Mouse (Mus musculus) cerebellum, postnatal 25 days (tissue): ENCODE results near the gene Mov10l1.

ENCODE experiments used
- DNase-seq, 2 experiments: peaks; one replicate each; pipeline ENCODE4 v3.0.0; 2021; ENCODE audit warnings: mixed read lengths in 2 of 2

Gene Mov10l1

DNA sequence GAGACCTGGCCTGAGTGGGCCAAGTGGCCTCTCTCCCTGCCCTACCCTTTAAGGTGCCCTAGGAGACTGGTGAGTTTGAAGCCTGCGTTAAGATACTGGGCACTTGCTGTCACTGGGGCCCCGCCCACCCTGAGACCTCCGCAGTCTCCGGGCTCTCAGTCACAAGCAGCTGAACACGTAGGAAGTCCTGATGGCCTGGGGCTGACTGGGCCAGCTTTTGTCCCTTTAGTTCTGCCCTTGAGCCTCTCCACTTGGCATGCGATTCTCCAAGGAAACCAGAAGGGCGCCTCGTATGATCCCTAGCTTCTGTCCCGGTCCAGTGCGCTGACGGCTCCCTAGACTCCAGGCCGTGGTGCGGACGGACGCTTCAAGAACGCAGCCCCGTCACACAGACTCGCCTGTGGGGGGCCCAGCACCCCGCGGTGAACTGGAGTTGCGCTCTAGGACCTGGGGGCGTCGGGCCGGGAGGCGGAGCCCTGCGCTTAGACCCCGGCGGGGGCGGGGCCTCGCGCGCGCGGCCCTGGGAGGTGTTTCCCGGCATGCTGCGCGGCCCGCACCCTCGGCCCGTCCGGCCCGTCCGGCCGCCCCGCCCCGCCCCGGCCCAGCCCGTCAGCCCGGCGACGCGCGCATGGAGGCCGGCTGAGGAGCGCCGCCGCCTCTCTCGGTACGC is 92.9 kb downstream of the Mov10l1 start:
- peak; percentile 92 to 97 for DNase-seq

DNA sequence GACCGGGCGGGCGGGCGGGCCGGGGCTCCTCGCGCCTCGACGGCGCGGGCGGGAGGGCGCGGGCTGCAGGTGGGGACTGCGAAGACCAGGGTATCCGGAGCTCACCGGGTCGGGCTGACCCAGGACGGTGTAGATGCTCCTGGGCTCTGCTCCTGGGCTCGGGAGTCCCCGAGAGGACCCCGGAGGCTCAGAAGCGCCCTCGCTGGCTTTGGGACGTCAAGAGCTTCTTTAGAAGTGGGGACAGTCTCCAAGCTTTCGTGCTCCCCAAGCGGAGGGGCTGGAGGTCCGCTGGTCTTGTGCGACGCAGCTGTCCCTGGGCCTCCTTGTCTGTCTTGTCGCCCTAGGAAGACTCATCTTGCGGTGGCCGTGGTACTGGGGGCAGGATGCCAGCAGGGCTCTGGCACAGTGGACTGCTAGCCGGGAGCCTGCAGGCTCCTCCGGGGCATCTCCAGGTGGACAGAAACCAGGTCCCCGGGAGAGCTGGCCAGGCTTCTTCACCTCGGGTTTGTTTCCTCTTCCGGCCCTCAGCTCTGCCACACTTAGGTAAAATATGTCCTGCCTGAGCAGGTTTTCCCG is 93.5 kb downstream of the Mov10l1 start:
- DNase-seq: peak; percentile 83 to 86

DNA sequence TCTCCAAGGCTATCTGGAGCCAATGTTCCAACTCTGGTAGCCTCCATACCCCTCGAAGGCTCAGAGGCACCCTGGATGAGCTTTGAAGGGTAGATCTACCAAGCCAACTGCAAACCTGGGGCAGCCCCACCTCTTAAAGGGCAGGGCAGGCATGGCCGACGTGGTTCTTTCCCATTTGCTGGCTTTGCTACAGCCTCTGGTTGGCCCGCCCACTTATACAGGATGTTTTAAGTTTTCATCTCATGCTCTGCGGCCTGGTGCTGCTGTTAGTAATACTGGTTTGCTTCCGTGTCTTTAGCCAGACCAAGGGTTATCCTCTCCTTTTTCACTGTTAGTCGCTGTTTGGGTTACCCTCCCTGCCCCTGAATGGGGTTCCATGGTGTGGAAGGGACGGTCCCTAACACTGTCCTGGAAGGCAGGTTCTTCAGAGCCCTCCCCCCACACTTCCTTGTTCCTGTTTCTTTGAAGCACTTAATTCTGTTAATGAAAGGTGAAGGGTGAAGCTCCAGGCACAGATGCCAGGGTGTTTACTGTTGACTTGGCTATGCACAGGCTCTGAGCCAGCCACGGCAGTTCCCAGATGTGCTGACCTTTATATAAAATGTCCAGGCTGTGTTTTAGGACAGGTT is 95.6 kb downstream of the Mov10l1 start:
- no peak for DNase-seq

DNA sequence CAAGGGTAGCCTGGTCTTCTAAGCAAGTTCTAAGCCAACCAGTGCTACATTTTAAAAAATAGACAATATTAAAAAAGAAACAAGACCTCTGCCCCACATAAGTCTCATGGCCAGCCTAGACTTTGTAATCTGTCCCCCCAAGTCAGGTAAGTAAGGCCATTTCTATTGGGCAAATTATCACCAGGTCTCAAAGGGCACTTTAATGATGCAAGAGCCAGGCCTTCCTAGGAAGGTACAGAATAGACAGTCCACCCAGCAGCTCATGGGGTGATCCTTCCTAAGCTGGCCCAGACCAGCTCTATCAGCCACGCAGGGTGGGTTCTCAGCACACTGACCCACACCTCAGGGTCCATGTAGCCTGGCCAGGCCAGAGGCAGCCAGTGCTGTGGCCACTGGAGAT is 101.2 kb downstream of the Mov10l1 start:
- no peak for DNase-seq

DNA sequence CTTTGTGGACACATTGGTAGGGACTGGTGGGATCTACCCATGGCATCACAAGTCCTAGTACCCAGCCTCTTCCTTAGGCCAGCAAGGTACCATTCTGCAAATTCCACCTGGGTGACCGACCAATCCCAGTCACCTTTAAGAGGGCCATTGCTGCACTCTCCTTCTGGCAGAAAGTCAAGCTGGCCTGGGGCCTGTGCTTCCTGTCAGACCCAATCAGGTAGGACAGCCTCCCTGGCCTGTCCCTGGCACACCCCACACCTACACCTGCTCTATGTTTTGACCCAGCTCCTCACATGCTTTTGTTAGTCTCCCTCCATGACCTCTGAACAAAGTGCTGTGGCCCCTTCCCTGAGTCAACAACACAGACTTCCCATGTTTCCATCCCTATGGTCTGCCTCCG is 102.1 kb downstream of the Mov10l1 start:
- DNase-seq: peak; percentile 45 to 61

DNA sequence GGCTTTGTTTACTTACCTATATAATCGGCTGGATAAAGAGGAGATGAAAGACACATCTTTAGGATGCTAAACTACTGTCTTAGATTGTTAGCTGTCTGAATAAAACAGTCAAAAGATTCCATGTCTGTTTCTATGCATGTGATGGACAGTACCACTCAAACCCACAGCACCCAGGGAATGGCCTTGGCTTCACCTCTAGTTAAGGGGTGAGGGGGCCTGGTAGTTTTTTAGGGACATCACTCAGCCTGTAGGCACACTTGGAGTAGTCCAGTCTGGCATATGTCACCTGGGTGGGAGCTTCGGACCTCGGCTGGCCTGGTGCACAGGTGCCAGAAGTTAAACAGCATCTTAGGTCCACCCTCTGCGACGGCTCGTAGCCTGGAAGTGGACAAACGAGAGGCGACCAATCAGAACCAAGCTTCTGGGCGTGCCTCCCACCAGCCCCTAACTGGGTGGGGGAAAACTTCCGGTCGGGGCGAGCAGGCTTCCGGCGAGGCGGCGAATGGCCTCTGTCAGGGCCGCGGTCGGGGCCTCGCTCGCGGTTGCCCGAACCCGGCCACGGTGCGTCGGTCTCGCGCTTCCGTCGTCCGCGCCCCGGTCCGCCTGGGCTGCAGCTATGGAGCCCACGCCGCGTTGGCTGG is 106.0 kb downstream of the Mov10l1 start, which contains the start of gene Selenoo:
Selenoo (plus strand) TSS at position 478 of the 641 bp plus-strand sequence.
- peak; percentile 92 to 95 for DNase-seq

DNA sequence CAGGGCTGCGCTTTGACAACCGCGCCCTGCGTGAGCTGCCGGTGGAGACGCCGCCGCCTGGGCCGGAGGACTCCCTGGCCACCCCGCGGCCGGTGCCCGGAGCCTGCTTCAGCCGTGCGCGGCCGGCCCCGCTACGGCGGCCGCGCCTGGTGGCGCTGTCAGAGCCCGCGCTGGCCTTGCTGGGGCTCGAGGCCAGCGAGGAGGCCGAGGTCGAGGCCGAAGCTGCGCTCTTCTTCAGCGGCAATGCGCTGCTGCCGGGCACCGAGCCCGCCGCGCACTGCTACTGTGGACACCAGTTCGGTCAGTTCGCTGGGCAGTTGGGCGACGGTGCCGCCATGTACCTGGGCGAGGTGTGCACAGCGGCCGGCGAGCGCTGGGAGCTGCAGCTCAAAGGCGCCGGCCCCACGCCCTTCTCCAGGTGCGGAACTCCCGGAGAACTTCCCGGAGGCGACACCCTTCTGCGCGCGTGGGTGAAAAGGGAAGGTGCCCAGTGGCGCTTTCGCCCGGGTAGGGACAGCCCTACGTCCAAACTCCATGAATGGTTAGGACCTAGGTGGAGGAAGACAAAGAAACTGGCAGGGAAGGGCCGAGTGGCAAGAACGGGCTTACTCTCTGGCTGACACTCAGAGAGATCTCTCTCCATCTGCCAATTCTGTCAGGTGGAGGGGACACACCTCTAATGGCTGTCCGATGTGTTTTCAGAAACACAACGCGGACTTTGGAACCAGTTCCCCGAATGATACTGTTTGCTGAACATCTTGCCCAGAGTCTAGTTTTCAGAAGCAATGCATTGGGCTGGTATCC is 106.7 kb downstream of the Mov10l1 start:
- DNase-seq: peak in 1 of 2 experiments; percentile 73

- DNase-seq: no peak
These were observed 108.0 kb downstream of the Mov10l1 start for GRCm38 (mm10) chr15:89090662-89091061.

GRCm38 (mm10) chr15:89092181-89092580 is 109.5 kb downstream of the Mov10l1 start:
- DNase-seq: no peak

GRCm38 (mm10) chr15:89097450-89097849 is 114.7 kb downstream of the Mov10l1 start:
- DNase-seq: no peak

DNA sequence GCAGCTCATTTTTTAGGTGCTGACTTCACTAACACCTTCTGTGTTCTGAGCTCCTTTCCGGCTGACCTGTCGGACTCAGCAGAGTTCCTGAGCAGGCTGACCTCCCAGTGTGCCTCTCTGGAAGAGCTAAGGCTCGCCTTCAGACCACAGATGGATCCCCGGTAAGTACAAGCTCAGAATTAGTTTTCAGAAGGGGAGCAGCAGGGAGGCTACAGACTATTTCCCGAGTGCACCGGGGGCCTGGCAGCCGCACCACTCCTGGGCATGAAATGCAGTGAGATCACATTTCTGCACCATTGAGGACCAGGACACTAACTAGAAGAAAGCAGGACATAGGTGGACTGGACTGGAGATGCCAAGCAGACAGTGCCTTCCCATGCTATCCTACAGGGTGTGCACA is 115.9 kb downstream of the Mov10l1 start:
- peak; percentile 80 to 81 for DNase-seq

DNA sequence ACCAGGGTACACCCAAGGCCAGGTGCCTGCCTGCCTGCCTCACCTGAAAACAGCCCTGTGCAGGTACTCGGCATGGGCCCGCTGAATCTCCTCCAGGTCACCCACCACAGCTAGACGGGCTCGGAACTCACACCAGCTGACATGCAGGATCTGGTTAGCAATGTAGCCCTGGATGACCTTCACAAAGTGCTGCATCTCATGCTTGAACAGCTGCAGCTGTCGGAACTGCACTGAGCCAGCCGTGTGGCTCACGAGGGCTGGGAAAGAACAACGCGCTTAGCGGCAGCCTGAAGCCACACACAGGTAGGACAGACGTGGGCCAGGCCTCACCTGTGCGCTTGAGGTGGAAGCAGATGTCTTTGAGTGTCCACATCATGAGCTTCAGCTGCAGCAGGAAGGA is 118.1 kb downstream of the Mov10l1 start:
- peak in 1 of 2 experiments; percentile 32 for DNase-seq

DNA sequence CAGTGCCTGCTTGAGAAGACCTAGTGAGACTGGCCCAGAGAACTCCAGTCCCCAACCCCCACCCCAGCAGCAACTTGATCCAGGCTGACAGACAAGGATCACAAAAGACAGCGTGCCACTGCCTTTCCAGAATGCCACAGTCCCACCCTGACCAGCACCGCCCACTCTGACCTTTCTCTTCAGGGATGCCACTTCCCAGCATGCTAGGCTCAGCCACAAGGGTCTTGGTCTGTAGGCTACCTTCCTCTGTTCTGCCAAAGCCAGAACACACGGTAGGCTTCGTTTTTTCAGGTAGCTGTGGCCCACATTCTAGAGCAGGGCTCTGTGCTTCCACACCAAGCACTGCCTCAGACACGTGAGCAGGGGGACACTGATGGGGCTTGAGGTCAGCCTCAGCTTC is 119.9 kb downstream of the Mov10l1 start:
- no peak for DNase-seq

GRCm38 (mm10) chr15:89103921-89104320 is 121.2 kb downstream of the Mov10l1 start:
- DNase-seq: peak; percentile 80 to 83

DNA sequence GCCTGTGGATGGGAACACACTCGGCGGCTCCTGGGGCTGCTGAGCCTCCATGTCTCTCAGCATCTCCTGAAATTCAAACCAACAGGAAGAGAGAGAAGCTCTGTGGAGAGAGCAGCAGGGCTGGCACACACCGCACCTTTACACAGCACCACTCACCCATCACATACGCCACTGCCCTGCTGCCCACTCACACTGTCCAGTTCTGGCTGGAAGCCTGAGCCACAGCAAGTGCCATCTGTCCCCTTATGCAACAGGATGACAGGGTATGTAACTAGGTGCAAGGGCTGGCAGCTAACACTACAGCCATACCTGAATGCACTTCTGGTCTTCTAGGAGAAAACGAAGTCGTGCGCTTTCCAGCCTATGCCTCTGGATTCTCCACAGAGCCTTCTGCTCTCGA is 121.7 kb downstream of the Mov10l1 start:
- DNase-seq: peak; percentile 95
